Mouse (Mus musculus) mesoderm, embryonic 11.5 days (tissue): ENCODE measurements around the gene Olfr223.
A peak's percentile ranks its signal among the peaks of the same experiment; 100 is the strongest.
"Not testable (repeated sequence)": the region's sequence is repeated elsewhere in the genome, so short reads cannot be mapped to it uniquely, and the experiment has no call there.

Source experiments
- DNase-seq: peaks from one replicate; pipeline ENCODE4 v3.0.0-alpha.2; 2012; ENCODE audit warnings: low read depth, low spot score

Olfr223 gene

GRCm38 (mm10) chr11:59593189-59593588 lies at the start of gene Olfr223:
TSS of gene Olfr223 (minus strand) at chr11:59593289.
- no peak for DNase-seq

GRCm38 (mm10) chr11:59642420-59642819 lies 49.3 kb upstream of the Olfr223 start:
- no peak for DNase-seq

GRCm38 (mm10) chr11:59641227-59641626 lies 48.1 kb upstream of the Olfr223 start:
- DNase-seq = no peak

- no peak for DNase-seq
Measured at GRCm38 (mm10) chr11:59639957-59640643, 47.0 kb upstream of the Olfr223 start.

- no peak for DNase-seq
Measured at GRCm38 (mm10) chr11:59636695-59637414, 43.8 kb upstream of the Olfr223 start.

GRCm38 (mm10) chr11:59635821-59636694 lies 43.0 kb upstream of the Olfr223 start:
- no peak for DNase-seq

GRCm38 (mm10) chr11:59635251-59635795 lies 42.2 kb upstream of the Olfr223 start:
- DNase-seq = no peak

- DNase-seq = no peak
Measured at GRCm38 (mm10) chr11:59634001-59634660, 41.0 kb upstream of the Olfr223 start.

GRCm38 (mm10) chr11:59633037-59633436 lies 39.9 kb upstream of the Olfr223 start:
- peak; percentile 65 for DNase-seq

- DNase-seq = no peak
Measured at GRCm38 (mm10) chr11:59631980-59632379, 38.9 kb upstream of the Olfr223 start.

GRCm38 (mm10) chr11:59629871-59630270 lies 36.8 kb upstream of the Olfr223 start:
- DNase-seq = no peak

- DNase-seq = no peak
Measured at GRCm38 (mm10) chr11:59628177-59628576, 35.1 kb upstream of the Olfr223 start.

GRCm38 (mm10) chr11:59626192-59626591 lies 33.1 kb upstream of the Olfr223 start:
- DNase-seq = no peak

GRCm38 (mm10) chr11:59624017-59624630 lies 31.0 kb upstream of the Olfr223 start:
- peak; percentile 56 for DNase-seq

GRCm38 (mm10) chr11:59622214-59622613 lies 29.1 kb upstream of the Olfr223 start:
- no peak for DNase-seq

GRCm38 (mm10) chr11:59616986-59617385 lies 23.9 kb upstream of the Olfr223 start:
- not testable (repeated sequence) for DNase-seq

- no peak for DNase-seq
Measured at GRCm38 (mm10) chr11:59614120-59614519, 21.0 kb upstream of the Olfr223 start.

- DNase-seq = no peak
Measured at GRCm38 (mm10) chr11:59611646-59612045, 18.6 kb upstream of the Olfr223 start.

GRCm38 (mm10) chr11:59602287-59602686 lies 9.2 kb upstream of the Olfr223 start:
- DNase-seq = no peak

GRCm38 (mm10) chr11:59600872-59601271 lies 7.8 kb upstream of the Olfr223 start:
- no peak for DNase-seq

- no peak for DNase-seq
Measured at GRCm38 (mm10) chr11:59599211-59599610, 6.1 kb upstream of the Olfr223 start.
